Mouse (Mus musculus): ENCODE data around the gene Ube2f.

DNA sequence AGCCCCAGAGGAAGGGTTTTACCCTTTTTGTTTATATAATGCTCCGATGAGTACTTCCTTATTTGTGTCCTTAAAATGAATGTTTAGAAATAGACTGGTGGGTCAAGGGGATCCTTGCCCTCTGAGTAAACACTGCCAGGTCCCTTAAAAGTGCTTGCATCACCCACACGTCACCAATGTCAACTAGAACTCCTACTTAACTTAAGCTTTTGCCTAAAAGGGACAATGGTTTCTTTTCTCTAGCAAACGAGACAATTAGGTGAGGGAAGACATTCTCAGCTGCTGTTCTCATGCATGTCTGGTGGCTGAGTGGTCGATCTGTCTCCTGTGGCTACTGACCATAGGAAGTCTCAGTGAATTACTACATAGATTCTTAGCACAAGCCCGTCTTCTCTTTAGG lies 18.2 kb upstream of the Ube2f start:
- no peak for TF ChIP-seq POLR2A (IDR thresholded peaks at IDR 0.05; ENCODE audit: borderline replicate concordance, control insufficient read depth, low read depth, low read length)
- no peak for TF ChIP-seq CTCF (IDR thresholded peaks at IDR 0.05; ENCODE audit: control insufficient read depth, insufficient read depth, low read length)
